Mouse (Mus musculus): ENCODE results near the gene Irf9. TPM values are rescaled to one million over a fixed set of nuclear protein-coding genes. Genes with fewer than 3 reads are reported as not detected.

Gene Irf9
- polyA plus RNA-seq, 1 experiment from 2014 or later = 17.2 TPM

DNA sequence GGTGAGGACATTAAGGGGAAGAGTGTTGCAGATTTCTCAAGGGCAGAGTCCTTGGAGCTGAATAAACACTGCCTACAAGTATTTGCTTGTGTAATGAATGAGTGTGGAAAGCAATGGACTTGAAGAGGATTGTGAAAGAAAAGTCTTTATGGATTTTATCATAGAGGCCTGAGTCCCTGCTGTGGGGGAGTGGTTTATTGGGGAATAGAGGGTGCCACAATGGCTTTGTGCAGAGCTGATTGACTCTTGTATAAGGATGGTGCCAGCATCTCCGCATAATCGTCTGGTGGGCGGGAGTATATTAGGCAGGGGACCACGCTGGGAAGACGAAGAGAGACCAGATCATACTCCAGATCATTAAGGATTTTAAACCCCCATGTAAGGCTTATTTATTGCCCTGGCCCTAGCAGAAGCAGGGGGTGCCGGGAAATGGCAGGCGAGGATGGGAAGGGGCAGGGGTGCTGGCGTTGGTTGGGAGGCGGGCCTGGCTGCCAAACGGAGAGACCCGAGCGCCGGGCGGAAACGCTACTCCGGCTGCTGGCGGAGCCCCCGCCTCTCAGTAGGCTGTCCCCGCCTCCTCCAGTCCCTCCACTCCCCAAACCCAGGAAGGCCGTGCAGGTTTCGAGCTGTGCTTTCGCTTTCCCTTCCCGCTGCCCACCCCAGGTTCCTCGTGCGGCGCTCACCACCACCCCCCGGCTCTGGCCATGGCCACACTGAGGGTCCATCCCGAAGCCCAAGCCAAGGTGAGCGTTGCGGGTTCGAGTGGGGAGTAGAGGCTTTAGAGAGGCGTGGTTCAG lies 25.3 kb upstream of the Irf9 start, which contains the start of gene Psme1:
Psme1 (plus strand) TSS at position 253 of the 797 bp plus-strand sequence.
- peak within 1 kb of the TSS; percentile 80 for H3K9ac ChIP-seq (ENCODE audit: low read depth, low read length)
- under 1% methylated on average over 32 of the region's 32 CpGs for WGBS (ENCODE audit: insufficient replicate concordance)
- H3K9me3 ChIP-seq (replicated peaks; ENCODE audit: control insufficient read depth, low read length) = no peaks in the 10 kb centered on the region
- H3K4me1 ChIP-seq (ENCODE audit: control insufficient read depth, low read depth, low read length) = peaks cover 25% of the 10 kb centered on the region
- H3K4me3 ChIP-seq (ENCODE audit: low read depth, low read length) = peak within 1 kb of the TSS; percentile 70
- H3K36me3 ChIP-seq (ENCODE audit: control insufficient read depth, insufficient read depth) = 0 out of 2 replicates have a peak, but pooled peaks cover 3% of the 10 kb centered on the region
- no peaks in the 10 kb centered on the region for H3K27me3 ChIP-seq (ENCODE audit: control insufficient read depth, insufficient read depth, low read depth, low read length)
- peak within 1 kb of the TSS; percentile 83 for H3K27ac ChIP-seq (ENCODE audit: low read length)
- H3K4me2 ChIP-seq (ENCODE audit: low read depth, low read length) = peak within 1 kb of the TSS; percentile 80
- peak; percentile 86 for ATAC-seq (ENCODE audit: low read depth)

DNA sequence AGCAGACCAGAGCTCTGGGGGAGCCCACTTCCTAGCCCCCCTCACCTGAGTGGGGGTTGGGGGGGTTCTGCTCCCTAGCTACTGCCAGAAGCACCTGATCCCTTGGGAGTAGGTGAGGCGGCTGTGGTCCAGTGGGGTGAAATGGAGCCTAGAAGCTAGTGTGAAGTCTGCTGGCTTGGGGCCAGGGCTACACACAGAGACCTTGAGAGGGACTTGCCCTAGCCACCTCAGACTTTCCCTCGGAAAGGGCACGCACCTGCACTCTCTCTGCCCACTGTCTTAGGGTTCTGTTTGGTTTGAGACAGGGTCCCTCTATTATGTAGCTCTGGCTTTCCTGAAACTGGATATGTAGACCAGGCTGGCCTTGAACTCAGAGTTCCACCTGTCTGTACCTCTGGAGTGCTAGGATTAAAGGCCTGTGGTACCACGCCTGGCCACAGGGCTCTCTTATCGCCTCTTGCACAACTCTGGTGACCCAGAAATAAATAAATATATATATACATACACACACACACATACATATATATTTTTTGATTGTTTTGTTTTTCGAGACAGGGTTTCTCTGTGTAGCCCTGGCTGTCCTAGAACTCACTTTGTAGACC lies 24.6 kb upstream of the Irf9 start:
- Histone ChIP-seq H3K4me2 (ENCODE audit: low read depth, low read length) (peak overlapping the region; percentile 80), H3K9me3 (replicated peaks; ENCODE audit: control insufficient read depth, low read length) (no peaks in the 10 kb centered on the region), H3K4me1 (ENCODE audit: control insufficient read depth, low read depth, low read length) (peaks cover 30% of the 10 kb centered on the region), H3K27ac (ENCODE audit: low read length) (peak overlapping the region; percentile 83), H3K4me3 (ENCODE audit: low read depth, low read length) (peak overlapping the region; percentile 70), H3K27me3 (ENCODE audit: control insufficient read depth, insufficient read depth, low read depth, low read length) (no peaks in the 10 kb centered on the region), H3K9ac (ENCODE audit: low read depth, low read length) (peak overlapping the region; percentile 80), H3K36me3 (ENCODE audit: control insufficient read depth, insufficient read depth) (0 out of 2 replicates have a peak, but pooled peaks cover 3% of the 10 kb centered on the region)
- 10% methylated on average over 6 of the region's 6 CpGs for WGBS (ENCODE audit: insufficient replicate concordance)
- ATAC-seq (ENCODE audit: low read depth) = peak; percentile 54

DNA sequence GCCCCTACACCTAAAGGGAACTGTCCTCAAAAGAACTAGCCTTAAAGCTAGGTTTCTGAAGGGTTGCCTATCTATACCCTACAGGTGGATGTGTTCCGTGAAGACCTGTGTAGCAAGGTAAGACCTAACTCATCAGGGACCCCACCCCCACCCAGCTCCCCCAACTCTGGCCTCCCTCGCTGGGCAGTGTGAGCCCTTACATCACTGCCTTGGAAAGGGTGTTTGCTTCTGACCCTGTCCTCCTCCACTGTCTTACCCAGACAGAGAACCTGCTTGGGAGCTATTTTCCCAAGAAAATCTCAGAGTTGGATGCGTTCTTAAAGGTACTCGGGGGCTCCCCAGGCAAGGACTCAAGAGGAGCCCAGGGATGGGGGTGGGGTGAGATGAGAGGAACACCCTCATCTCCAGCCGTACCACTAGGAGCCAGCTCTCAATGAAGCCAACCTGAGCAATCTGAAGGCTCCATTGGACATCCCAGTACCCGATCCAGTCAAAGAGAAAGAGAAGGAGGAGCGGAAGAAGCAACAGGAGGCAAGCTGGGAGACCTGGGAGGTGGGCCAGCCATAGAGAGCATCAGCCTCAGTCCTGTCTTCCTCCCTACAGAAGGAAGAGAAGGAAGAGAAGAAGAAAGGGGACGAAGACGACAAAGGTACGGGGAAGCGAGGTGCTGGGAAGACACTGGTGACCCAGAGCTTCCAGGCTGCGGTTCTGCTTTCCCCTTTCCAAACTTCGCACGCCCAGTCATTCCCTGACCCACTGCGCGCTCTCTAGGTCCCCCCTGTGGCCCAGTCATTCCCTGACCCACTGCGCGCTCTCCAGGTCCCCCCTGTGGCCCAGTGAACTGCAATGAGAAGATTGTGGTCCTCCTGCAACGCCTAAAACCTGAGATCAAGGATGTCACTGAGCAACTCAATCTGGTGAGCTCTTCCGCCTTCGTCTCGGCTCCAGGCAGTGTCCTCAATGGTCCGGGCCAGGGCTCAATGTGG lies 23.6 kb upstream of the Irf9 start:
- Histone ChIP-seq H3K4me2 (ENCODE audit: low read depth, low read length) (peak overlapping the region; percentile 80; the same call in 1 of the 2 replicates), H3K27ac (ENCODE audit: low read length) (peak overlapping the region; percentile 26; the same call in 1 of the 2 replicates), H3K36me3 (ENCODE audit: control insufficient read depth, insufficient read depth) (0 out of 2 replicates have a peak, but pooled peaks cover 3% of the 10 kb centered on the region), H3K4me3 (ENCODE audit: low read depth, low read length) (no peak overlapping the region), H3K4me1 (ENCODE audit: control insufficient read depth, low read depth, low read length) (peaks cover 41% of the 10 kb centered on the region), H3K9ac (ENCODE audit: low read depth, low read length) (no peak overlapping the region; the same call in 1 of the 2 replicates), H3K27me3 (ENCODE audit: control insufficient read depth, insufficient read depth, low read depth, low read length) (no peaks in the 10 kb centered on the region), H3K9me3 (replicated peaks; ENCODE audit: control insufficient read depth, low read length) (no peaks in the 10 kb centered on the region)
- ATAC-seq (ENCODE audit: low read depth) = no peak
- 83% methylated on average over 23 of the region's 23 CpGs for WGBS (ENCODE audit: insufficient replicate concordance)

DNA sequence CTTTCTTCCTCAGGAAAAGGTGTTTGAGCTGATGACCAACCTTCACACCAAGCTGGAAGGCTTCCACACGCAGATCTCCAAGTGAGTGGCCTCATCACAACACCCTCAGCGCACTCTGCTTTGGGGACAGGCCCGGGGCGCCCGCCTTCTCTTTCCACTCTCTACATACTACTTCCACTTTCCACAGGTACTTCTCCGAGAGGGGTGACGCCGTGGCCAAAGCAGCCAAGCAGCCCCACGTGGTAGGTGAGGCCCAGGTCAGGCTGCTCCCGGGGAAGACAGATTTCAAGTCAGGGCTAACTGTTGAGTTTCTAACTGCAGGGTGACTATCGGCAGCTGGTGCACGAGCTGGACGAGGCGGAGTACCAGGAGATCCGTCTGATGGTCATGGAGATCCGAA lies 22.6 kb upstream of the Irf9 start:
- H3K9ac ChIP-seq (ENCODE audit: low read depth, low read length) = no peak overlapping the region
- no peaks in the 10 kb centered on the region for H3K9me3 ChIP-seq (replicated peaks; ENCODE audit: control insufficient read depth, low read length)
- H3K27me3 ChIP-seq (ENCODE audit: control insufficient read depth, insufficient read depth, low read depth, low read length) = no peaks in the 10 kb centered on the region
- peaks cover 46% of the 10 kb centered on the region for H3K4me1 ChIP-seq (ENCODE audit: control insufficient read depth, low read depth, low read length)
- 88% methylated on average over 16 of the region's 16 CpGs for WGBS (ENCODE audit: insufficient replicate concordance)
- 0 out of 2 replicates have a peak, but pooled peaks cover 3% of the 10 kb centered on the region for H3K36me3 ChIP-seq (ENCODE audit: control insufficient read depth, insufficient read depth)
- no peak for ATAC-seq (ENCODE audit: low read depth)
- no peak overlapping the region for H3K4me3 ChIP-seq (ENCODE audit: low read depth, low read length)
- H3K27ac ChIP-seq (ENCODE audit: low read length) = no peak overlapping the region
- no peak overlapping the region for H3K4me2 ChIP-seq (ENCODE audit: low read depth, low read length)

DNA sequence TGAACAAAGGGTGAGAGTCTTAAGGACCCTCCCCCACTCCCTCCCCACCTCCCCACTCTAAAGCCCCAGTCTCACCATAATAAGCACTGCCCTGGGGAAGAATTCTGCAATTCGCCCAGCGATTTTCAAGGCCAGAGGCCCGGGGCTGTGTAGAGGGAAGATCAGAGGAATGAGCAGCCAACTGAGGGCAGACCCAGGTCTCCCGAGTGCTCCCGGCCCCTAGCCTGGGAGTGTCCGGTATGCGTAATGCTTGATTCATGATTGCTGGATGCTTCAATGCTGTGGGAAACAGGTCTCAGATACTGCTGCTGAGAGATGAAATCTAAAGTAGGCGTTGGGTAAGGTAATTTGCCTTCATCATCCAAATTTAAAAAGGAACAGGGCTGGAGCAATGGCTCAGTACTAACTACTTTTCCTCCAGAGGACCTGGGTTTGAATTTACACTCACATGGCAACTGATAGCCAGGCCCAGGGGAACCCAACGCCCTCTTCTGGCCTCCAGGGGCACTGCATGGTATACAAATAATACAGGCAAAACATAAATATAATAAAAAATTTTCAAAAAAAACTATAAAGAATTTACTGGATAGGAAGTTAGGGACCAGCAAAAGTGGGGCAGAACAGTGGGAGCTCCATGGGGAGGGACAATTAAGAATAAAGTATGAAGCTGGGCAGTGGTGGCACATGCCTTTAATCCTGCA lies 21.2 kb upstream of the Irf9 start:
- H3K4me3 ChIP-seq (ENCODE audit: low read depth, low read length) = no peak overlapping the region
- H3K9me3 ChIP-seq (replicated peaks; ENCODE audit: control insufficient read depth, low read length) = no peaks in the 10 kb centered on the region
- H3K36me3 ChIP-seq (ENCODE audit: control insufficient read depth, insufficient read depth) = 0 out of 2 replicates have a peak, but pooled peaks cover 3% of the 10 kb centered on the region
- WGBS (ENCODE audit: insufficient replicate concordance) = 76% methylated on average over 9 of the region's 9 CpGs
- ATAC-seq (ENCODE audit: low read depth) = no peak
- H3K27me3 ChIP-seq (ENCODE audit: control insufficient read depth, insufficient read depth, low read depth, low read length) = no peaks in the 10 kb centered on the region
- H3K4me2 ChIP-seq (ENCODE audit: low read depth, low read length) = no peak overlapping the region
- no peak overlapping the region for H3K9ac ChIP-seq (ENCODE audit: low read depth, low read length)
- no peak overlapping the region for H3K27ac ChIP-seq (ENCODE audit: low read length)
- H3K4me1 ChIP-seq (ENCODE audit: control insufficient read depth, low read depth, low read length) = peaks cover 57% of the 10 kb centered on the region

DNA sequence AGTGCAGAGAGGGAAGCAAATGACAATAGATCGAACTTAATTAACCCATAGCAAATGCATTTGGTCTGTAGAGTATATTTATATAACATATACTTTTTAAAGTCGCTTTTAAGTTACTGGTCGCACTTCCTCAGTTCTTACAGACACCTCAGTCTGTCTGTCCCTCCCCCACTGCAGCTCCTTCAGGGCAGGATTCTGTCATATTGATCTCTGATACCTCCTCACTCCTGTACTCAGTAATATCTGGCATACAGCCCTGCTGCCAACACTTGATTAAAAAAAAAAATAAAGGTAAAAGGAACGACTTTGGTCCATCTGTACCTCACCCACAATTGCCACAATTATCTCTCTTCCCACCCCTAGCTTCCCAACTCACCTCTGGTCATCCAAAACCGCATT lies 19.1 kb upstream of the Irf9 start:
- 20% methylated on average over 5 of the region's 5 CpGs for WGBS (ENCODE audit: insufficient replicate concordance)
- H3K9ac ChIP-seq (ENCODE audit: low read depth, low read length) = peak overlapping the region; percentile 82
- H3K36me3 ChIP-seq (ENCODE audit: control insufficient read depth, insufficient read depth) = peaks cover 3% of the 10 kb centered on the region; the same call in 1 of the 2 replicates
- no peaks in the 10 kb centered on the region for H3K9me3 ChIP-seq (replicated peaks; ENCODE audit: control insufficient read depth, low read length)
- peak overlapping the region; percentile 94 for H3K4me2 ChIP-seq (ENCODE audit: low read depth, low read length)
- peak overlapping the region; percentile 82 for H3K4me3 ChIP-seq (ENCODE audit: low read depth, low read length)
- no peaks in the 10 kb centered on the region for H3K27me3 ChIP-seq (ENCODE audit: control insufficient read depth, insufficient read depth, low read depth, low read length)
- H3K27ac ChIP-seq (ENCODE audit: low read length) = peak overlapping the region; percentile 98
- no peak for ATAC-seq (ENCODE audit: low read depth)
- H3K4me1 ChIP-seq (ENCODE audit: control insufficient read depth, low read depth, low read length) = peaks cover 42% of the 10 kb centered on the region

DNA sequence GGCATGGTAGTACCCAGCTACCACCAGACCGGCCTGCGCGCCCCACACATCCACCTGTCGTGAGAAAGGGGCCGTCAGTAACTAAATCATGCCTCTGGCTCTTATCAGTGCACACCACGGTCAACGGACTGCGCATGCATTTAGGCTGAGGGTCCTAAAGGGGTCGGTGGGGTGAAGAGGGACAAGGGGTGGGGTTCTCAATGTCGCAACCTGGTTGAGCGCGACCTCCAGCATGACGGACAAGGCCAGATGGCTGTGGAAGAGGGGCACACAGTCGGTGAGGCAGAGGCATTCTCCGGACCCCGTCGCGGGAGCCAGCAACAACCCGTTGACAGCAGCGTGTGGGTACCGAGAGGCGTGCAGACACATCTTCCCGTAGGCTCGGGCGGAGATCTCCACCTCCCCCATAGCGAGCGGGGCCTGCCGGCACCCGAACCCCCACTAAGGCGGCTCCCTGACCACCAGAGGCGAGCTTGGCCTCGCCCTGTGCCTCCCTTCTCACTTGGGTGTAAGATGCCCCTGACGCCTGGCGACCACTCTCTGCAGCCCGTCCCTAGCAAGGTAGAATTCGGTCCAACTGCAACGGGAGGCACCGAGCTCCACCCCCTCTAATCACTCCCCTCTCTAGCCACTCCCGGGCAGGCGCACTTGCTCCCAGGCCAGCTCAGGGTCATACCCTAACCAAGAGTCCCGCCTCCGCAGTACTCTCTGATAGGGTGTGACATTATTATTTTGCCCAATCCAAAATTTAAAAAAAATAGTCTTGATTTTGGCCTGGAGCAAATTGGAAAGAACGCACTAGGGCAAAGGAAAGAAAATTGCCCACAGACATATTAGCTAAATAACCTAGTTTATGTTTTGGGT lies 18.4 kb upstream of the Irf9 start, which contains the start of gene Emc9:
Emc9 (minus strand) TSS at position 601 of the 864 bp plus-strand sequence.
- Histone ChIP-seq H3K4me1 (ENCODE audit: control insufficient read depth, low read depth, low read length) (peaks cover 43% of the 10 kb centered on the region), H3K27ac (ENCODE audit: low read length) (peak within 1 kb of the TSS; percentile 98), H3K4me2 (ENCODE audit: low read depth, low read length) (peak within 1 kb of the TSS; percentile 94), H3K9me3 (replicated peaks; ENCODE audit: control insufficient read depth, low read length) (no peaks in the 10 kb centered on the region), H3K36me3 (ENCODE audit: control insufficient read depth, insufficient read depth) (peaks cover 3% of the 10 kb centered on the region; the same call in 1 of the 2 replicates), H3K4me3 (ENCODE audit: low read depth, low read length) (peak within 1 kb of the TSS; percentile 82), H3K27me3 (ENCODE audit: control insufficient read depth, insufficient read depth, low read depth, low read length) (no peaks in the 10 kb centered on the region), H3K9ac (ENCODE audit: low read depth, low read length) (peak within 1 kb of the TSS; percentile 82)
- 2% methylated on average over 43 of the region's 43 CpGs for WGBS (ENCODE audit: insufficient replicate concordance)
- ATAC-seq (ENCODE audit: low read depth) = peak; percentile 96
